Mouse (Mus musculus) heart, embryonic 13.5 days (tissue): Measurements from ENCODE around the gene Bik. TPM values are rescaled to one million over a fixed set of nuclear protein-coding genes. Genes with fewer than 3 reads are reported as not detected.
A peak's percentile ranks its signal among the peaks of the same experiment; 100 is the strongest.

Experiments used
- ATAC-seq: fragments of 200-750 bp; cut with Nextera tagmentation; 2 replicates; pipeline ENCODE4 v1.8.0; 2017; ENCODE audit warnings: moderate TSS enrichment; ENCODE audit not compliant: insufficient number of reproducible peaks, low FRiP score, low TSS enrichment; ENCODE audit errors: extremely low read depth
- H3K27ac ChIP-seq: fragments of 300-500 bp; sonication (generic); replicated peaks from 2 replicates; pipeline ENCODE4 v1.5.1; 2015; ENCODE audit warnings: moderate library complexity, mild to moderate bottlenecking, inconsistent platforms
- H3K27me3 ChIP-seq: fragments of 300-500 bp; sonication (generic); replicated peaks from 2 replicates; pipeline ENCODE4 v1.6.1; 2015; ENCODE audit warnings: mild to moderate bottlenecking, inconsistent platforms
- H3K36me3 ChIP-seq: fragments of 300-500 bp; sonication (generic); 2 replicates; pipeline ENCODE4 v1.6.1; 2015; ENCODE audit warnings: mild to moderate bottlenecking, inconsistent platforms
- H3K4me1 ChIP-seq: fragments of 300-500 bp; sonication (generic); 2 replicates; pipeline ENCODE4 v1.6.1; 2015; ENCODE audit warnings: inconsistent platforms
- H3K4me2 ChIP-seq: fragments of 300-500 bp; sonication (generic); 2 replicates; pipeline ENCODE4 v1.6.1; 2015; ENCODE audit warnings: inconsistent platforms, mild to moderate bottlenecking, moderate library complexity
- H3K4me3 ChIP-seq: fragments of 300-500 bp; sonication (generic); 2 replicates; pipeline ENCODE4 v1.5.1; 2015; ENCODE audit warnings: moderate library complexity, mild to moderate bottlenecking, inconsistent platforms
- H3K9ac ChIP-seq: fragments of 300-500 bp; sonication (generic); 2 replicates; pipeline ENCODE4 v1.6.1; 2015; ENCODE audit warnings: inconsistent platforms, mild to moderate bottlenecking, moderate library complexity
- H3K9me3 ChIP-seq: fragments of 300-500 bp; sonication (generic); 2 replicates; pipeline ENCODE4 v1.6.1; 2016; ENCODE audit warnings: inconsistent platforms
- WGBS: fragments of 180-500 bp; shearing (Covaris S2); methylation state at CpG from one replicate; pipeline ENCODE4 v1.1.7; 2015; ENCODE audit warnings: mixed read lengths; 5-methylcytosine and 5-hydroxymethylcytosine counted together
- polyA plus RNA-seq: library from polyadenylated mRNA; unstranded; fragments of >200 nt; fragmentation: Nextera tagmentation; extraction: Ambion mirVana; gene quantifications from 2 replicates; pipeline ENCODE4 v1.2.1, GENCODE M21; 2015

Bik gene
- polyA plus RNA-seq, 1 experiment from 2014 or later: 31.2 TPM

DNA sequence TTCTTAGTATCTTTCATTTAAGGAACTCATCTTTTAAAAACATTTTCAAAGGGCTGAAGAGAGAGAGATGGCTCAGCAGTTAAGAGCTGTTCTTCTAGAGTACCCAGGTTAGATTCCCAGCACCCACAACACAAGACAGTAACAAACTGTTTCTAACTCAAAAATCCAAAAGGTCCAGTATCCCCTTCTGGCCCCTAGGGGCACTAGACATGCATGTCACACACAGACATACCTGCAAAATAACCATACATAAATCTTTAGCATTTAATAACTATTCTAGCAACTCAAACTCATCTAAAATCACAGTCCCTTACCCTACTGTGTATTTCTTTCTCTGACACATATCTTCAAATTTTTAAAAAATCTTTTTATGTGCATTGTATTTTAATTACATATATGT is 27.2 kb downstream of the Bik start:
- no peak overlapping the region for H3K4me3 ChIP-seq
- H3K4me1 ChIP-seq: peaks cover 17% of the 10 kb centered on the region
- no peak overlapping the region for H3K4me2 ChIP-seq
- ATAC-seq: no peak
- no peaks in the 10 kb centered on the region for H3K9me3 ChIP-seq
- no peaks in the 10 kb centered on the region for H3K27me3 ChIP-seq
- no peak overlapping the region for H3K9ac ChIP-seq
- H3K36me3 ChIP-seq: peaks cover 42% of the 10 kb centered on the region
- no peak overlapping the region for H3K27ac ChIP-seq

DNA sequence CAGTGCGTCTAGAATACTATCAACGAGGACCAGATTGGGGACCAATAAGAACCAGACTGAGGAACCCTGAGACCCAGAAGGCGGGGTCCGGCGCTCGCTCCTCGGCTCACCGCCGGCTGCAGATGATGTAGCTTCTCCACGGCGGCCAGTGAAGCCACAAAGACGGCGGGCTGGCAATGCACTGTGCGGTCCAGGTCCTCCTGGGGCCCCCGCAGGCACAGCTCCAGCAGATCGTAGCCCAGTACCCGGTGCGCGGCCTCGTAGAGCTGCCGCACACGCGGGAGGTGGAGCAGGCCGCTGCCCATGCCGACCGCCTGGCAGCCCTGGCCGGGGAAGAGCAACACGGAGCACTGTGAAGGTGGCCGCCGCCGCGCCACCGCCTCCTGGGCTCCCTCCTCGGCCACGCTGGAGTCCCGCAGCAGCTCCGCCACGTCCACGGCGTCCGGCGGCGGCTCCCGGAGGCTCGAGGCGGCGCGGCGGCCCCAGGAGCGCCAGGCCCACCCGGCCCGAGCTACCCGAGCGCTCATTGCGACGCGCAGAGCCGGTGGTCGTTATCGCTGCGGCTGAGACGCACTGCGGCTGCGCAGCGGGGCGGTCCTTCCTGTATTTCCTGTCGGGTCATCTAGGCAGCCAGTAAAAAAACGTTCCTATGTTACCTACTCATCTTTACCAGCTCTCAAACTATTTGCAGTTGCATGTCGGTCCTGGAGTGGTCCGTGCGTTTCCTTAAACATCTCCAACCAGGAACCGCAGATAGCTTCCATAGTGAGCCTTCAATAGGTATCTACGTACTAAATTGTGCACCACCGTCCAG is 28.7 kb downstream of the Bik start:
- peak overlapping the region; percentile 97 for H3K9ac ChIP-seq
- peak overlapping the region; percentile 93 for H3K27ac ChIP-seq
- peak; percentile 70 for ATAC-seq
- H3K4me3 ChIP-seq: peak overlapping the region; percentile 84
- WGBS: under 1% methylated on average over 74 of the region's 74 CpGs
- H3K9me3 ChIP-seq: no peaks in the 10 kb centered on the region
- peaks cover 17% of the 10 kb centered on the region for H3K4me1 ChIP-seq
- no peaks in the 10 kb centered on the region for H3K27me3 ChIP-seq
- H3K4me2 ChIP-seq: peak overlapping the region; percentile 77
- H3K36me3 ChIP-seq: peaks cover 27% of the 10 kb centered on the region

DNA sequence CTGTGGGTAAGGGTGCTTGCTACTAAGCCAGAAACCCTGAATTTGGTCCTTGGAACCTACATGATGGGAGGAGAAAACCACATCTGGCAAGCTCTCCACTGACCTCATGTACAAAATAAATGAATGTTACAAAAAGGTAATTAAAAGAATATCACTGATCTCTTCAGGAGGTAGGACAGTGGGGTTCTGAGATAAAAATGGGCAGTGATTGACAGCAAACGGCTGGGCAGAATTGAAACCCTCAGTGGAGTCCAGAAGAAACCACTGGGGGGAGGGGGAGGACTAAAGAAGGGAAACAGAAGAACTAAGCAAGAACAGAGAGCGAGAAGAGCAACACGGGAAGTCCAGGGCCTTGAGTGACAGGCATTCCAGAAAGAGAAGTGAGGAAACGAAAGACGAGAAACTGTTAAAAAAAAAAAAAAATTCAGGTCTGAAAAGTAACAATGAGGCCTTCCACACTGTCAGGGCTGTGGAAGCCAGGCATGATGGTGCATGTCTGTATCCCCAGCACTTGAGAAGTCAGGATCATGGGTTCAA is 34.3 kb downstream of the Bik start:
- no peaks in the 10 kb centered on the region for H3K36me3 ChIP-seq
- 52% methylated on average over 5 of the region's 5 CpGs for WGBS
- no peak overlapping the region for H3K9ac ChIP-seq
- H3K4me1 ChIP-seq: peaks cover 22% of the 10 kb centered on the region
- no peaks in the 10 kb centered on the region for H3K9me3 ChIP-seq
- no peak overlapping the region for H3K4me2 ChIP-seq
- no peak overlapping the region for H3K4me3 ChIP-seq
- H3K27ac ChIP-seq: no peak overlapping the region
- ATAC-seq: no peak
- H3K27me3 ChIP-seq: no peaks in the 10 kb centered on the region

DNA sequence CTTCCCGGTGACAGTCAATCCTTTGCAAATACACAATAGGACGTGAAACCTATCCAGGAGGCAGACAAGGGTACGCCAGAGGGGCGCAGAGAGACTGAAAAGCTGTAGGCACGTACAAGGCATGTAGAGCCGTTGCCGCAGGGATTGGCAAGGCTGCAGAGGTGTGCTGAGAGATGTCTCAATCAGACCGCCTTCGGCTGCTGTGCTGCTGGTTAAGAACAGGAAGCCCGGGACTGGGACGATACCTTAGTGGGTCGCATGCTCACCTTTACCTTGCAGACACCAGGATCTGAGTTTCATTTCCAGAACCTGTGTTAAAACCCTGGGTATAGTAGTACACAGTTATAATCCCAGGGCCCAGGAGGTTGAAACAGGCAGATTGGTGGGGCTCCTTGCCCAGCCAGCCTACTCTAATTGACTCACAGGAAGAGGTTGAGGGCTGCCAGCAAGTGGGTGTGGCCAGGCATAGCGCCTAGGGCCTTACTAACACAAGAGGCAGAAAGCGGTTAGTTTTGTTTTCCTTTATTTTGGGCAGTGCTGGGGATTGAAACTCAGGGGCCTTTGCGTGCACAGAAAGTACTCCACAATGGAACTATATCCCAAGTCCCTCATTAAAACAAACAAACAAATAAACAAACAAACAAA is 36.1 kb downstream of the Bik start:
- peak overlapping the region; percentile 80 for H3K27ac ChIP-seq
- no peak for ATAC-seq
- no peaks in the 10 kb centered on the region for H3K9me3 ChIP-seq

DNA sequence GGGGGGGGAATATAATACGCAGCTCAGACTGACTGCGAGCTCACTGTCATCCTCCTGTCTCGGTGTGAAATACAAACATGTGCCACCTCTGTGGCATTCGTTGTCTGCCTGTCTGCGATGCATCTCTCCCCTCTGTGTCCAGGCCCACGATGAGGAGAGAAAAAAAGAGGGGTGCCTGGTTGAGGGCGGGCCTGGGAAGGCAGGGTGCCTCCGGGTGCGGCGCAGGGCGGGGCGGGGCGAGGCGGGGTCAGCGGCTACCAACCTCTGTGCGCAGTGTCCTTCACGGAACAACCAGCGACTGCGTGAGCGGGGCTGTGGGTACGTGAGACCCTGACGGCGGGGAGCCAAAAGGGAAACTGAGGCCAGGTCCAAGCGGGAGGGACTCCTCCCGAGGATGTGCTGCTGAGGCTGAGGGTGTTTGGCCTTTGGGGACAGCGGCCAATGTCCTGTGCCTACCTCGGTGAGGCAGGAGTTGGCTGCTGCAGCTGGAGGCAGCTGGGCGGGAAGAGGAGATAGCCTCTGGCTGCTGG is 36.7 kb downstream of the Bik start, which contains the start of the genes Tspo and Mcat:
Tspo (plus strand) TSS at position 266 of the 530 bp plus-strand sequence.
Mcat (minus strand) TSS at position 461 of the 530 bp plus-strand sequence.
- Histone ChIP-seq H3K36me3 (no peaks in the 10 kb centered on the region), H3K4me3 (peak within 1 kb of the TSS; percentile 69), H3K9ac (peak within 1 kb of the TSS; percentile 88), H3K27me3 (no peaks in the 10 kb centered on the region), H3K9me3 (no peaks in the 10 kb centered on the region), H3K4me1 (peaks cover 19% of the 10 kb centered on the region), H3K27ac (peak within 1 kb of the TSS; percentile 80), H3K4me2 (peak within 1 kb of the TSS; percentile 98)
- ATAC-seq: peak; percentile 62; the same call in 1 of the 2 replicates
- under 1% methylated on average over 28 of the region's 28 CpGs for WGBS

More for the DNA sequence above, 36.1 kb downstream of the Bik start:
- peaks cover 19% of the 10 kb centered on the region for H3K4me1 ChIP-seq
- H3K36me3 ChIP-seq: no peaks in the 10 kb centered on the region
- H3K9ac ChIP-seq: peak overlapping the region; percentile 88
- no peaks in the 10 kb centered on the region for H3K27me3 ChIP-seq
- H3K4me2 ChIP-seq: peak overlapping the region; percentile 98
- 34% methylated on average over 15 of the region's 15 CpGs for WGBS
- H3K4me3 ChIP-seq: peak overlapping the region; percentile 69

DNA sequence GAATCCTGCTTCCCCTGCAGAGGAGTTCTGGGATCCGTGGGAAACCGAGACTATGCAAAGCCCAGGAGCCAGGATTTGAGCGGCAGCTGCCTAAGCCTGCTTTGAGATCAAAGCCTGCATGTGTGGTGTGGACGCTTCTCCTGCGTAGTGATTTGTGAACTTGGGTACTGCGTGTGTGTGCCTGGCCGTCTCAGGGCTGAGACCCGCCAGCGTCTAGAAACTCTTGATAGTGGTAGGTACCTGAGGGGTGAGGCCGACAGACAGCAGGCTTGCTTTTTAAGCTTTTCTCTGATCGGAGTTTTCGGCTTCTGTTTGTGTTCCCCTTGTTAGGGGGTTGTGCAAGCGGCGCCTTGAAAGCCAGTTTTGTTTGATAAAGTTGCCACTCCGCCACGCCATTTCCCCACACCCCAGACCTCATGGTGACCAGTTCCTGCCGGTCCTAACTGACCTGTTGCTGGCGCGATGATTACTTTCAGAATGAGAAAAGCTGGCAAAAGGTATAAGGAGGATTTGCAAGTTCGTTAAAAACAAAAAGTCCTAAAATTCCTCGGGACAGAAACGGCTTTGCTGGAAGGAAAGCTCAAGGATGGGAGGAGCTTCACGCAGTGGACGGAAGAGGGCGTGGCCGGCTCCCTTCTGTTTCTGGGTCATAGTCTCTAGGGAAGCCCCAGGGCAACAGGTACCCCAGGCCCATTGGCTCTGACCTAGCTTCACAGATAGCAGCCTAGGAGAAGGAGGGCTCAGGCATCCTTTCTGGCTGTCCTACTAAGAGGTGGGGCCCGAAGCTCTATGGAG is 37.4 kb downstream of the Bik start:
- ATAC-seq: no peak; the same call in 1 of the 2 replicates
- Histone ChIP-seq H3K36me3 (no peaks in the 10 kb centered on the region), H3K27me3 (no peaks in the 10 kb centered on the region)

DNA sequence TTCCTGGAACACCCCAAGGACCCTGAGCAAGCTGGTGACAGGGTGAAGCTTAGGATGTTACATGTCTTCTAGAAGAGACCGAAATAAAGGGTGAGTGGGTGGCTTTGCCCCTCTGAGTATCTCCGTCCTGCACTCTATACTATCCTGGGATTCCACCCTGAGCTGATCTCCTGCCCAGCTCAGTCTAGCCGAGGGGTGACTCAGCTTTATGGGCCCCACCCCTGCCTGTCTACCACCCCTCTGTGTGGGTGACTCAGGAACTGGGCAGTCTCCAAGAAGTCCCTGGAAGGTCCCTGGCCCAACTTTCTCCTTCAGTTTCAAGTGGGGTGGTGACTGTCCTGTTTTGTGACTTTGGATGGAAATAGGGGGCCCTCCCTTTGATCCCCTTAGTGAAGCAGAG is 38.8 kb downstream of the Bik start:
- H3K4me1 ChIP-seq: peaks cover 23% of the 10 kb centered on the region
- WGBS: 58% methylated on average over 3 of the region's 3 CpGs
- peak overlapping the region; percentile 98 for H3K4me2 ChIP-seq
- no peaks in the 10 kb centered on the region for H3K36me3 ChIP-seq
- no peak overlapping the region for H3K9ac ChIP-seq
- H3K4me3 ChIP-seq: 0 out of 2 replicates have a peak overlapping the region, but pooled peaks have one; percentile 69
- H3K27ac ChIP-seq: peak overlapping the region; percentile 42; the same call in 1 of the 2 replicates
- H3K9me3 ChIP-seq: no peaks in the 10 kb centered on the region
- no peaks in the 10 kb centered on the region for H3K27me3 ChIP-seq
- ATAC-seq: peak; percentile 62

More for the DNA sequence above, 37.4 kb downstream of the Bik start:
- Histone ChIP-seq H3K9ac (peak overlapping the region; percentile 88), H3K27ac (peak overlapping the region; percentile 80), H3K4me1 (peaks cover 19% of the 10 kb centered on the region), H3K9me3 (no peaks in the 10 kb centered on the region), H3K4me3 (peak overlapping the region; percentile 69), H3K4me2 (peak overlapping the region; percentile 98)
- 1% methylated on average over 27 of the region's 27 CpGs for WGBS

DNA sequence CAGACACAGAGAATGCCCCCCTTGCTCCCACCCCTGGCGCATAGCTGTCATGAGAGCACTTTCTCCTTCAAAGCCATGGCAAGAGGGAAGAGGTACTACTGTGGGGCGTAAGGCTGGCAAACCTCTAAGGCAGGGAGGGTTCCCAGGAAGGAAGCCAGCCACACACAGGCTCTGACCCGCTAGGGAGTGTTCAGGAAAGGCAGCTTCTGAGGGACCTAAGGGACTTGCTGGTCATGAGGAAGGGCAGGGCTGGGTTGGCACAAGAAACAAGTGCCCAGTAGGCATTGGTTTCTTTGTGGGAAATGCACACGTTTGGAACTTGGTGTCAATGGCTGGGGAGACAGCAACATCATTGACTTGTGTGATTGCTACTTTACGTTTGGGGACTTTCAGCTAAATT is 39.3 kb downstream of the Bik start:
- peak overlapping the region; percentile 98 for H3K4me2 ChIP-seq
- peak overlapping the region; percentile 8; the same call in 1 of the 2 replicates for H3K4me3 ChIP-seq
- H3K9ac ChIP-seq: no peak overlapping the region
- no peaks in the 10 kb centered on the region for H3K27me3 ChIP-seq
- ATAC-seq: no peak
- no peaks in the 10 kb centered on the region for H3K36me3 ChIP-seq
- peaks cover 23% of the 10 kb centered on the region for H3K4me1 ChIP-seq
- WGBS: 68% methylated on average over 5 of the region's 5 CpGs
- no peaks in the 10 kb centered on the region for H3K9me3 ChIP-seq
- H3K27ac ChIP-seq: 0 out of 2 replicates have a peak overlapping the region, but pooled peaks have one; percentile 24

DNA sequence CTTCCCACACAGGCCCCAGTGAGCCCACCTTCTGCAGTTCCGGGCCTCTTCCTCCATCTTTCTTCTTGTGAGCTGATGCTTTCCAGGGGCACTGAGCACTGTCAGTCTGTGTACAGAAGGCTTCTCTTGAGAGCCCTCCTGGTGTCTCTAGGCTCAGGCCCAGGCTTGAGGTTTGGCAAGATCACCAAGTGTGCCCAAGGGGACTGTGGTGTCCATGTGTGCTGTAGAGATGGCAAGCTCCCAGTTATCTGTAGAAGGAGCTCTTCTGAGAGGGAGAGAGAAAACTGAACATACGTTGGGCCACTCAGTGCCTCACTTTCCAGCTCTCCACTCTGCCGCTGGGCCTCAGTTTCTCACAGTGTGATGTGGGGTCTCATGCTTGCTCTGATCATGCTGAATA is 41.1 kb downstream of the Bik start:
- no peak overlapping the region for H3K4me3 ChIP-seq
- no peak overlapping the region for H3K4me2 ChIP-seq
- ATAC-seq: no peak
- no peak overlapping the region for H3K27ac ChIP-seq
- no peaks in the 10 kb centered on the region for H3K9me3 ChIP-seq
- no peaks in the 10 kb centered on the region for H3K27me3 ChIP-seq
- 75% methylated on average over 3 of the region's 3 CpGs for WGBS
- peaks cover 19% of the 10 kb centered on the region for H3K4me1 ChIP-seq
- H3K9ac ChIP-seq: no peak overlapping the region
- peaks cover 10% of the 10 kb centered on the region for H3K36me3 ChIP-seq

DNA sequence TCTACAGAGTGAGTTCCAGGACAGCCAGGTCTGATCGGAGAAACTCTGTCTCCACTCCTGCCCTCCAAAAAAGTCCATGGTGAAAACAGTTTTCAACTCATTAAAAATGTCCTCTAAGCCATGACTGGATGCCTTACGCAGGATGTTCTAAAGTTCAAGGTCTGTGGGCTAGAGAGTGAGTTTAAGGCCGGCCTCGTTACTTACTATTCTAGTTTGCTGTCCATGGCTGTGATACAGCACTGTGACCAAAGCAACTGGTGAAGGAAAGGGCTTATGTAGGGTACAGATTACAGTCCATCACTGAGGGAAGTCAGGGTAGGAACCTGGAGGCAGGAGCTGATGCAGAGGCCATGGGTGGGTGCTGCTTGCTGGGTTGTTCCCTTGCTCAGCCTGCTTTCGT is 41.9 kb downstream of the Bik start:
- no peaks in the 10 kb centered on the region for H3K9me3 ChIP-seq
- no peak overlapping the region for H3K4me2 ChIP-seq
- H3K9ac ChIP-seq: no peak overlapping the region
- peaks cover 11% of the 10 kb centered on the region for H3K4me1 ChIP-seq
- no peak overlapping the region for H3K27ac ChIP-seq
- H3K36me3 ChIP-seq: peaks cover 13% of the 10 kb centered on the region
- H3K4me3 ChIP-seq: no peak overlapping the region
- no peaks in the 10 kb centered on the region for H3K27me3 ChIP-seq
- WGBS: 91% methylated on average over 5 of the region's 5 CpGs
- ATAC-seq: no peak
